Mouse (Mus musculus) embryo, embryonic 11.5 days (tissue): Measurements from ENCODE around the gene Rpl38.

Source experiments
- DNase-seq: peaks from one replicate; pipeline ENCODE4 v3.0.0-alpha.2; 2012; ENCODE audit warnings: low read depth, low spot score

The Rpl38 gene

GRCm38 (mm10) chr11:114668301-114668710, at the start of gene Rpl38:
Gene Rpl38 (plus strand): TSS chr11:114668524.
- DNase-seq = peak; percentile 95

GRCm38 (mm10) chr11:114618697-114619417, 49.5 kb upstream of the Rpl38 start:
- no peak for DNase-seq

- no peak for DNase-seq
Observed at GRCm38 (mm10) chr11:114626071-114626690, 42.1 kb upstream of the Rpl38 start.

DNA sequence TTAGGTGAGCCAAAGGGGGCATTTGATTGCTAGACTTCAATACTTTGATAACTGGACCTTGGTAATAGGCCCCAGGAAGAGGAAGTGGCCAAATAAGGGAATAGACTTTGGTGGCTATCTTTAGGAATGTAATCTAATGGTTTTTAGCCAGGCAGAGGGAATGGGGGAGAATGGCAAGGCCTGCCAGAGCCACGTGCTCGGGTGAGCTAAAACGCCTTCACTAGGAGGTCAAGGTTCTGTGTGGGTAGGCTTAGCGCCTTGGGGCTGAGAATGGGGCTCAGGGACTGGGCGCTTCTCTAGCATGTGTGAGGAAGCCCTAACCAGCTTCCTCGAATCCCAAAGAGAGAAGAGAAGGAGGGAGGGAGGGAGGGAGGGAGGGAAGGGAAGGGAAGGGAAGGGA, 41.3 kb upstream of the Rpl38 start:
- no peak for DNase-seq

DNA sequence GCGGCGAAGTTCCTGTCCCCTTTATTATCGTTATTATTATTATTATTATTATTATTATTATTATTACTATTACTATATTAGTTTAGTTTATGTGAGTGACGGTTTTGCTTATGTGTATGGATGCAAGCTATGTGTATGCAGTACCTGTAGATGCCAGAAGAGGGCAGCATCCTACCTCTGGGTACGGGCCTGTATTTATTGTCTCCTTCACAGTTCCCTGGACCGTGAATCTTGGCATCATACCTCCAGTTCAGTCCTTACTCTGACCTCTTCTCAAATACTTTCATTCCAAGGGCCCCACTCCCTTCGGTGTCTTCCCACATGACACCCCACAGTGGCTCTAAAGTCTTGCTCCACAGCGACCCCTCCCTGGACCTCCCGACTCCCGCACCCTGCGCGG, 40.3 kb upstream of the Rpl38 start:
- DNase-seq = no peak

- no peak for DNase-seq
Observed at GRCm38 (mm10) chr11:114630044-114630443, 38.3 kb upstream of the Rpl38 start.

DNA sequence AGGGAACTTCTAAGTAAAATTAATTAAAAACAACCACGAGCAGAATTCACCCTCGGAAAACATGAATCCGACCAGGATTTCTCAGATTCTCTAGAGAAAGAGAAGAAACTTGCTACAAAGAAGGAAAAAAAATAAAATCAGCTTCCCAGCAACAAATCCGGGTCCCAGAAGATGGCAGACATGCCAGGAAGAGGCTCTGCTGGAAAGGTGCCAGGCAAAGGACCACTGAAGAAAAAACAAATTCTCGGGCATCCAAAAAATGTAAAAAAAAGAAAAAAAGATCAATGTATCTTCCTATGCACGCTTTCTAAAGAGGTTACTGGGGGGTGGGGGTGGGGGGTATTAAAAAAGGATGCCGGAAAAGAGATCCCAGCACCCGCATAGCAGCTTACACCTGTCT, 36.1 kb upstream of the Rpl38 start:
- DNase-seq = no peak

DNA sequence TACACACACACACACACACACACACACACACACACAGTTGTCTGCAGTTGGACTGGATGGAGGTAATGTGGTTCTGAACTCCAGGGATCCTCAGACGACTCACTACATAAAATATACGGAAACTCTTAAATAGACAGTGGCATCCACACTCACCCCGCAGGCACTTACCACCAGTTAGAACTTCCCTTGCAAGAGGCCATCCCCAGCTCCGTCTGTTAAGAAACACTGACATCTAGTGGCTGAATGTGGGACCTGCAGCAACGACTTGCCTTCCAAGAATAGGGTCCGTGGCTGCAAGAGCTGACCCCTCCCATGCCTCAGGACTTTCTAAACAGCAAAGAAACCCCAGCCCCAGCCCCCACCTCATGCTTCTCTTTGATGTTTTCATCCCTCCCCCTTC, 32.0 kb upstream of the Rpl38 start:
- DNase-seq = peak; percentile 89

GRCm38 (mm10) chr11:114636727-114637505, 31.4 kb upstream of the Rpl38 start:
- DNase-seq = no peak

DNA sequence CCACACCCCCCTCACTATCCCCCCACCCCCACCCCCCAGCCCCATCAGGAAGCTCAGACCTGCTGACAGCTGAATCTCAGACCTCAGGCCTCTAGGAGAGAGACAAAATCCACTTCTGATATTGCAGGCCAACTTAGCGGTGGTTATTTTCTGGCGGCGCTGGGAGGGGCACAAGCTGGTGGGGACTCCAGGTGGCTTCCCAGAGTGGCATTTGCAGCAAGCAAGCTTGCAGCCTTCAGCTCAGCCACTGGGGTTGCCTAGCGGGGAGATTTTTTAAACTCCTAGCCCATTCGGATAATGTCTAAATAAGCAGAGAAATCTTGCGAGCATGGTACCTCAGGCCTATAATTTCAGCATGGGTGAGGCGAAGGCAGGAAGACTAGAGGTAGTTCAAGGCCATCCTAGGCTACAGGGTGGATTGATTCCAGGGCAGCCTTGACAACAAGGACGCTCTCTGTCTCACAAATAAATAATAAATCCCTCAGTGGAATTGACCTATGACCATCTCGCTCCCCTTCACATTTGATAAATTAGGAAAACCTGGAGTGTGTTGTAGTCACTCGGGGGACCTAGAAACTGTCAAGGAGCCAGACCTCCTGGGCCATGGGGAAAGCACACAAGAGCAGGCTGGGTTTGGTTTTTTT, 29.6 kb upstream of the Rpl38 start:
- DNase-seq = no peak

DNA sequence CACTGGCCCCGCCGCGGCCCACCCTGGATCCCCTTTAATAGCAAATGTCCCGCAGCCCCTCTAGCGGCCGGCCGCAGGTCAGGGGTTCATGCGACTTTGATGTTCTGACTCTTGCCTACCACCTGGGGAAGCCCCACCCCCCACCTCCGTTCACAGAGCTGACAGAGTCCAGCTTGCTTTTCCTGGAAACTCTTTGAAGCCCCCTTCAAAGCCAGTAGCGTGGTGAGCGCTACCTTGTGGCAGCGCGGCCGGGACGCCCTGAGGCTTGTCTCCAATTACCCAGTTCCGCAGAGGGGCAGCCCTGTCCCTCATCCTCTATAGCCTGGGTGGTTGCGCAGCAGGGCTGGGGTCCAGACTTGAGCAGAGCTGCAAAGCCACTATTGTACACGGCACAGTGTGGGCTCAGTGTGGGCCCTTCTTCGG, 28.6 kb upstream of the Rpl38 start:
- no peak for DNase-seq

DNA sequence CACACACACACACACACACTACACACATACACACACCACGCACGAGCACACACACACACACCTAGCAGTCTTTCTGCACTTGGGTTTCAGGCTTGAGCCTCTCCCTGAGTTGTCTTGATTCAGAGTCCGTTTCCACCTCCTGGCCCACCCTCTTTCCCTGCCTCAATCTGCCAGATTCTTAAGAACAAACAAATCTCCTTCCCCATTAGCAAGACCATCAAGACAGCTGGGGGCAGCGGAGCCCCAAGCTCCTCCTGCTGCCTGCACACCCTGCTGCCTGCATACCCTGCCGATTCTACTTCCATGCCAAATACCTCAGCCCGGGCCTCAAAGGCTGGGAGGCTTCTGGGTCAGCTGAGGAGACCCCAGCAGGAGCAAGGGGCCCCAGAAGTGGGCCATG, 27.7 kb upstream of the Rpl38 start:
- no peak for DNase-seq

- DNase-seq = no peak
Observed at GRCm38 (mm10) chr11:114641136-114641535, 27.2 kb upstream of the Rpl38 start.

GRCm38 (mm10) chr11:114642184-114642583, 26.1 kb upstream of the Rpl38 start:
- DNase-seq = no peak

DNA sequence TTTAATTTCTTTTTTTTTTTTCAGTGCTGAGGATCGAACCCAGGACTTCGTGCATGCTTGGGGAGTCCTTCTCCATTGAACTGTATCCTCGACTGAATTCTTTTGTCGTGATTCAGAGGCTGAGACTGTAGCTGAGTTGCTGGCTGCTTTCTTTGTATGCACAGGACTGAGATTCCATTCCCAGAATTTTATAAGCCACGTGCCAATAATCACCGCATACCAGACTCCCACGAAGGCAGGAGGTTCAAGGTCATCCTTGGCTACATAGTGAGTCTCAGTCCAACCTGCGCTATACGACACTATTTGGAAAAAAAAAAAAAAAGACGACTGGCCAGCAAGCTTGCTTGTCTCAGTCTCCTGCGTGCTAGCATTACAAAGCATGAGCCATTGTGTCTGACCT, 25.4 kb upstream of the Rpl38 start:
- no peak for DNase-seq

DNA sequence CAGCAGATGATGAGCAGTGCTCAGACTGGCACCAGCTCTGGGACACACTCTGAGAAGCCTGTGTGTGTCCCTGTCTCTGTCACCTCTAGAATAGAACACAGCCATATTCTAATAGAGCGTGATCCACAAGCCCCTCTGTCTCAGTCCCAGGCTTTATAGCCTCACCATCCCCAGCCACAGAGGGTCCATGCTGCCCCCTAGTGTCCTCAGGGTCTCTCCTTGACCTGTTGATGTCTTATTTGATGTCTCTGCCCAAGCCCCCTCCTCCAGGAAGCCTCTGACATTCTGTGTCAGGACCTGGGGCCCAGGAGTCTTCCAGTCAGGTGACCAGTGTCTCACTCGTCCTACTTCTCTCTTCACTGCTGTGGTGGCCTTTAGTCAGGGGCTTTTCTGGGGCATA, 24.2 kb upstream of the Rpl38 start:
- DNase-seq = no peak

GRCm38 (mm10) chr11:114649510-114649909, 18.8 kb upstream of the Rpl38 start:
- DNase-seq = no peak

DNA sequence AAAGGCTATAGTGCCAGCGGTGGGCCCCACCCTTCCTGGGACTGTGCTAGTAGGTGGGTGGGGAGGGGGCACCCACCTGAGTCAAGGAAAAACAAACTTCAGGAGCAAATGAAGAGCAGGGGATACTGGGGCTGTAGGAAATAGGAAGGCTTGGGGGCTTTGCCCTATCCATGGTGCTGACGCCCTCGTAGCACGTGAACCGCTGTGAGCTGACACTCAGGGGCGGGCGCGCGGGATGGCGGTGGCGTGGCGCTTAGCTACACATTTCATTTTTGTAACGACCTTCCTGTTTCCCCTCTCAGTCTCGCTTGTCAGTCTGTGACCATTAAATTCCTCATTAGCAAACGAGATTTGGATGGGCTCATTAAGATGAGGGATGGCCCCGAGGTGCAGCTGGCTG, 15.8 kb upstream of the Rpl38 start:
- DNase-seq = no peak

GRCm38 (mm10) chr11:114653664-114654063, 14.7 kb upstream of the Rpl38 start:
- no peak for DNase-seq

DNA sequence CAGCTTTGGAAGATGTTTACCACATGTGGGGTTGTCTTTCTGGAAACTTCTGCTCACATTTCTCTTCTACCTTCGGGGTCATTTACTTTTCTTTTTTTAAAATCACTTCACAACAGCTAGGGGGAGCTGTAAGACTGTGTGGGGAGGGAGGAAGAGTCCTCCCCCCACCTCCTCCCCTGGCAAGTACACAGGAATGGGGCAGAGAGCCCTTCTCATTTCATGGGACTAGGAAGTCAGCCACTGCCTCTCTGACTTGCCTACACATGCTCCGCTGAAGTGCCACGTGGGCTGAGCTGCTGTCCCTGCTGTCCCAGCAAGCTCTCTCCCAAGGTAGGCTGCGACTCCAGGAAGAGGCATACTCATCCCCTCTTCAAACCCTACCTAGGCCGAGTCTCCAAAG, 13.8 kb upstream of the Rpl38 start:
- no peak for DNase-seq

GRCm38 (mm10) chr11:114655350-114656008, 12.8 kb upstream of the Rpl38 start:
- no peak for DNase-seq
